Mouse (Mus musculus) neural tube, embryonic 15.5 days (tissue): ENCODE results near the gene Kif17. TPM values are rescaled to one million over a fixed set of nuclear protein-coding genes. Genes with fewer than 3 reads are reported as not detected.
A peak's percentile ranks its signal among the peaks of the same experiment; 100 is the strongest.

Experiments
- ATAC-seq: fragments of 200-750 bp; cut with Nextera tagmentation; 2 replicates; pipeline ENCODE4 v1.8.0; 2017; ENCODE audit warnings: mild to moderate bottlenecking, moderate TSS enrichment, moderate library complexity; ENCODE audit not compliant: low FRiP score
- H3K27ac ChIP-seq: fragments of 300-500 bp; sonication (generic); replicated peaks from 2 replicates; pipeline ENCODE4 v1.5.1; 2015; ENCODE audit warnings: mild to moderate bottlenecking, inconsistent platforms
- H3K27me3 ChIP-seq: fragments of 300-500 bp; sonication (generic); replicated peaks from 2 replicates; pipeline ENCODE4 v1.6.1; 2015; ENCODE audit warnings: inconsistent platforms
- H3K36me3 ChIP-seq: fragments of 300-500 bp; sonication (generic); 2 replicates; pipeline ENCODE4 v1.6.1; 2015; ENCODE audit warnings: inconsistent platforms
- H3K4me1 ChIP-seq: fragments of 300-500 bp; sonication (generic); 2 replicates; pipeline ENCODE4 v1.6.1; 2015; ENCODE audit warnings: inconsistent platforms
- H3K4me2 ChIP-seq: fragments of 300-500 bp; sonication (generic); 2 replicates; pipeline ENCODE4 v1.6.1; 2015; ENCODE audit warnings: inconsistent platforms, mild to moderate bottlenecking, moderate library complexity
- H3K4me3 ChIP-seq: fragments of 300-500 bp; sonication (generic); replicated peaks from 2 replicates; pipeline ENCODE4 v1.5.1; 2015; ENCODE audit warnings: mild to moderate bottlenecking, inconsistent platforms
- H3K9ac ChIP-seq: fragments of 300-500 bp; sonication (generic); replicated peaks from 2 replicates; pipeline ENCODE4 v1.6.1; 2015; ENCODE audit warnings: mild to moderate bottlenecking, inconsistent platforms
- H3K9me3 ChIP-seq: fragments of 300-500 bp; sonication (generic); replicated peaks from 2 replicates; pipeline ENCODE4 v1.6.1; 2016; ENCODE audit warnings: inconsistent platforms
- WGBS: fragments of 180-500 bp; shearing (Covaris S2); methylation state at CpG from one replicate; pipeline ENCODE4 v1.1.7; 2015; ENCODE audit warnings: mixed read lengths; 5-methylcytosine and 5-hydroxymethylcytosine counted together
- polyA plus RNA-seq: library from polyadenylated mRNA; unstranded; fragments of >200 nt; fragmentation: Nextera tagmentation; extraction: Ambion mirVana; gene quantifications from 2 replicates; pipeline ENCODE4 v1.2.1, GENCODE M21; 2015

The Kif17 gene
- polyA plus RNA-seq, 1 experiment from 2014 or later, result 5.2 TPM

DNA sequence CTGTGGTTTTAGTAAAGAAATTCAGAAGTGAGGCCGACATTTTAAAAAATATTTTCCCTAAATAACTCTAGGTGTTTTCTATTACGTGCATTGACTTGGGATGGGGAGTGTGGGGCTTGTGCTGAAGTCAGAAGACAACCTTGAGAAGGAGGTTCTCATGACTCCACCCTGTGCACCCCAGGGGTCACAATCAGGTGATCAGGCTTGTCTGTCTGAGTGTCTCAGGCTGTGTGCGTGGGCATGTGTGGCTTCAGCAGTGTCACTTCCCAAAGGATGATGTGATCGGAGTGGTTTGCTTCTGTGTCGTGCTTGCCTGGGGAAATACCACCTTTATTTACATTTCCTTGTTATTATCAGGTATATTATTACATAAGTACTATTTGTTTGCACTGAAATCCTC, 30.9 kb upstream of the Kif17 start:
- H3K4me3 ChIP-seq, result no peak overlapping the region

DNA sequence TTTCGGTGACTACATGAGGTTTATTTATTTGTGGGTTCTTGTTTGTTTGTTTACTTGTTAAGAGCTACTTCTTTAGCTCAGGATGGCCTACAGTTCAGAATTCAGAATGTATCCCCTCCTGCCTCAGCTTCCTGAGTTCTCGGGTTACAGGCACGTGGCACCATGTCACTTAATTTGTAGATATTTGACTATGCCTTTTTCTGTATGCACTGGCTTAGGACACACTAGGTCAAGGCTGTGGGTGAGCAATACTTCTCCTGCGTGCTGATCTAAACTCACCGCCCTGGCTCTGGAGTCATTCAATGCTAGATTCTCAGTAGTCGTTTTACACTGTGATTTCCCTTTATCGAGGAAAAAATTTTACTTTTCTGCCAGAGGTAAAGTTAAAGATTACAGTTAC, 29.5 kb upstream of the Kif17 start:
- WGBS, result 92% methylated on average over 7 of the region's 7 CpGs
- no peak for ATAC-seq
- no peak overlapping the region for H3K9ac ChIP-seq

More for the DNA sequence above, 30.9 kb upstream of the Kif17 start:
- Histone ChIP-seq H3K4me2 (no peak overlapping the region), H3K9ac (no peak overlapping the region), H3K27me3 (no peaks in the 10 kb centered on the region), H3K4me1 (peaks cover 49% of the 10 kb centered on the region), H3K36me3 (peaks cover 28% of the 10 kb centered on the region), H3K9me3 (no peaks in the 10 kb centered on the region), H3K27ac (no peak overlapping the region)
- 95% methylated on average over 5 of the region's 5 CpGs for WGBS
- ATAC-seq, result no peak

DNA sequence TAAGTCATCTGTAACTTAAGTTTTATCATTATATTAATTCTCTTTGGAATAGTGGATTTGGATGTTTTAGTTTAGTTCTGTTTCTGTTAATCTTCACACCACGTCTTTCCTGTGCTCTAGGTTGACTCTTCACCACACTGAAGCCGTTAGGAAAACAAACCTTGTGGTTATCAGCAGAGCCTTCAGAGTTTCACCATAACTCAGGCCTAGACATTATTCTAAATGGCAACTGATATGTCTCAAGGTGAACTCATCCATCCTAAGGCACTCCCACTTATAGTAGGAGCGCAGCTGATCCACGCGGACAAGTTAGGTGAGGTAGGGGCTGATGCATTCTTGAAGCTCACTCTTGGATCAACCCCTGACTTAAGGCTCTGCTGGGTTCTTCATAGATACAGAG, 28.8 kb upstream of the Kif17 start:
- Histone ChIP-seq H3K27ac (no peak overlapping the region), H3K4me1 (peaks cover 36% of the 10 kb centered on the region), H3K27me3 (no peaks in the 10 kb centered on the region), H3K36me3 (peaks cover 44% of the 10 kb centered on the region), H3K9me3 (no peaks in the 10 kb centered on the region), H3K9ac (no peak overlapping the region), H3K4me3 (no peak overlapping the region), H3K4me2 (no peak overlapping the region)
- WGBS, result 93% methylated on average over 5 of the region's 5 CpGs
- ATAC-seq, result no peak

More for the DNA sequence above, 29.5 kb upstream of the Kif17 start:
- Histone ChIP-seq H3K36me3 (peaks cover 37% of the 10 kb centered on the region), H3K27ac (no peak overlapping the region), H3K4me1 (peaks cover 40% of the 10 kb centered on the region), H3K4me2 (no peak overlapping the region), H3K4me3 (no peak overlapping the region), H3K27me3 (no peaks in the 10 kb centered on the region), H3K9me3 (no peaks in the 10 kb centered on the region)

DNA sequence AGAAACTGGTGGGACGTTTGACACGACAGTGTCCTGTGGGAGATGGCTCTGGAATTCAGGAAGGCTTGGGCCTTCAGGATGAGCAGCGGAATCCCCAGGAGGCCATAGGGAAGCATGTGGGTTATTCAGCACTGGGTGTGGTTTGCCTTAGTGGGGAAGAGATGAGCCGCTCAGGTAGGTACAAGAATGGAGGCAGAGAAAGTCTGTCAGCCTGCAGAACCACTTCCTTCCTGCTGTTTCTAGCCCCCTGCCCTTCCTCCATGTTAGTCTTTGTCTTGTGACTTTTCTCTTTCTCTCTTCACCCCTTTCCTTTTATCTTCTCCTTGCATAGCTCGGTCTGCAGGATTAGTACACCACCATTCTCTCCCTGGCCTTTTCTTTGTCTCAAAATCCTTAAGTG, 27.8 kb upstream of the Kif17 start:
- no peak overlapping the region for H3K4me3 ChIP-seq
- peaks cover 36% of the 10 kb centered on the region for H3K4me1 ChIP-seq
- ATAC-seq, result no peak
- H3K9me3 ChIP-seq, result no peaks in the 10 kb centered on the region
- H3K9ac ChIP-seq, result no peak overlapping the region
- WGBS, result 92% methylated on average over 5 of the region's 5 CpGs
- peaks cover 52% of the 10 kb centered on the region for H3K36me3 ChIP-seq
- H3K4me2 ChIP-seq, result no peak overlapping the region
- no peak overlapping the region for H3K27ac ChIP-seq
- H3K27me3 ChIP-seq, result no peaks in the 10 kb centered on the region

DNA sequence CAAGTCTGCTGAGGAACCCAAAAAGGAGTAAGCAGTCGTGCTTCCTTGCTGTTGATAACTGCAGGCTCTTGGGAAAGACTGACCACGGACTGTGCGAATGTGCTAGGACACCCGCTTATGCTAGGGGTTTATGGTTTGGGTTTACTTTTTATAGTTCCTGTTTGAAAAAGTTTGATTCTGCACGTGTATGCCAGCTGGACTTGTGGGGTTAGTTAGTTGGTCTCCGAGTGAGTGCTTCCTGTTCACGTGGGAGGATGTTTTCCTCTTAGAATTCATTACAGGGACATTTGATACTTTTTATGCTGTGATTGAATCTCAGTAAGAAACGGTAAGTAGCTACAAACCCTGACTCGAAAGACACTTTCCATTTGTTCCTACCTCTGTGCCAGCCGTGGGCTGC, 26.6 kb upstream of the Kif17 start:
- WGBS, result 90% methylated on average over 10 of the region's 10 CpGs

DNA sequence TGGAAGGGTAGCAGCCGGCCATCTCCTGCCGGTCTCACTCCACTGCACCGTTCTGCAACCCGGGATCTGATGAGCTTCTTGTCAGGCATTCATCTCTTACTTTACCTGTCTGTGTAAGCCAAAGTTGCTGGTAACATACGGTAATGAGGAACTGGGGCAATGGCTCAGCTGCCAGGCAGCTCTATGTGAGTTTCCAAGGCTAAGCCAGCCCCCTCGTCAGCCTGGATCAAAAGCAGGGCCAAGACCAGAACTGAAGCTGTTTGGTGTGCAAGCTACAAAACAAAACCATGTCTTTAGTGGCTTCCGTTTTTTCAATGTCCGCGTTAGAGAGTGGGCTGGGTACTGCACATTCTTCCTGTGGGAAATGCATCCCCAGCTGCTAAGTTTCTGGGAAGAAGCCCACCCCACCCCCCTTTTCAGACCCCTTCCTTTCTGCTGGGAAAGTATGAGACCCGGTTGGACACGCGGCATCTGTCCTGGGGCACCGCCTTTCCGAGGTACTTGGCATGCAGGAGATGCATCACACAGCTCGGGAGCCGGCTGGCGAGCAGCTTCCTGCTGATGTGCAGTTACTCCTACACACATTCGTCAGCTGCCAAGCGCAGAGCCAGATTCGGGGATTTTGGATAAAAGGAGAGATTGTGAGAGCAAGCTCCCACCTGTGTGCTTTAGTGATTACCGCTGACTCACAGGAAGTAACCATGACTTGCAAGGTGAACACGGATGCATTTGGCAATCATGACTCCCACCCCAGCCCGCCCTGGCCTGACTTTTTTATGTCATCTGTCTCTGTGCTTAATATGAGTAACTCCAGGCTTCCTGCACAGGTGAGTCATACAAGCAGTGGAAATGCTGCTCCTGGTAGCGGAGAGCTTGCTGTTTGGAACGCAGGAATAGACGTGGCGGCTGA, 3.2 kb upstream of the Kif17 start:
- Histone ChIP-seq H3K9me3 (no peaks in the 10 kb centered on the region), H3K36me3 (peaks cover 41% of the 10 kb centered on the region), H3K27me3 (no peaks in the 10 kb centered on the region), H3K4me1 (peaks cover 28% of the 10 kb centered on the region), H3K27ac (no peak overlapping the region), H3K9ac (no peak overlapping the region), H3K4me2 (no peak overlapping the region), H3K4me3 (no peak overlapping the region)
- WGBS, result 52% methylated on average over 27 of the region's 27 CpGs
- no peak for ATAC-seq

More for the DNA sequence above, 26.6 kb upstream of the Kif17 start:
- no peaks in the 10 kb centered on the region for H3K27me3 ChIP-seq
- H3K4me2 ChIP-seq, result no peak overlapping the region
- no peak for ATAC-seq
- no peaks in the 10 kb centered on the region for H3K9me3 ChIP-seq
- peaks cover 63% of the 10 kb centered on the region for H3K36me3 ChIP-seq
- no peak overlapping the region for H3K9ac ChIP-seq
- H3K4me1 ChIP-seq, result peaks cover 25% of the 10 kb centered on the region
- H3K27ac ChIP-seq, result no peak overlapping the region
- no peak overlapping the region for H3K4me3 ChIP-seq

DNA sequence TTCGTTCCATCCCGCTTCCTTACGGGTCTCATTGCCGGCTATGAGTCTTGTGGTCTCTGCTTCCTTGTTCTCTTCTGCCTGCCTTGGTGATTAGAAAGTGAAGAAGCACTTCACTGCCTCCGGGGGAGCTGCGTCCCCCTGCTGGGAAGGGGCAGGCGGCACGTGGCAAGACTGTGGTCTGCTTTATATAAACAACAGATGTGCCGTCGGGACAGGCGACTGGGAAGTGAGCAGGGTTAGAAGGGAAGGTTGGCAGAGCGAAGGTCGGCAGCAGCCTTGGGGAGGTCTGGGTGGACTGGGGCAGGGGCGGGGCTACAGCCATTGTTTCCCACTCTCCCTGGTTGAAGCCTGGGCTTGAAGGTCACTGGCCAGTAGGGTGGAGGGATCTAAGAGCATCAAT, 1.6 kb downstream of the Kif17 start:
- 2% methylated on average over 14 of the region's 14 CpGs for WGBS
- H3K27ac ChIP-seq, result peak overlapping the region; percentile 37; the same call in 1 of the 2 replicates
- H3K27me3 ChIP-seq, result no peaks in the 10 kb centered on the region
- no peaks in the 10 kb centered on the region; the same call in 1 of the 2 replicates for H3K36me3 ChIP-seq
- no peak for ATAC-seq
- no peaks in the 10 kb centered on the region for H3K9me3 ChIP-seq
- peaks cover 47% of the 10 kb centered on the region for H3K4me1 ChIP-seq
- peak overlapping the region; percentile 88 for H3K4me2 ChIP-seq
- H3K9ac ChIP-seq, result peak overlapping the region; percentile 63
- H3K4me3 ChIP-seq, result peak overlapping the region; percentile 66

DNA sequence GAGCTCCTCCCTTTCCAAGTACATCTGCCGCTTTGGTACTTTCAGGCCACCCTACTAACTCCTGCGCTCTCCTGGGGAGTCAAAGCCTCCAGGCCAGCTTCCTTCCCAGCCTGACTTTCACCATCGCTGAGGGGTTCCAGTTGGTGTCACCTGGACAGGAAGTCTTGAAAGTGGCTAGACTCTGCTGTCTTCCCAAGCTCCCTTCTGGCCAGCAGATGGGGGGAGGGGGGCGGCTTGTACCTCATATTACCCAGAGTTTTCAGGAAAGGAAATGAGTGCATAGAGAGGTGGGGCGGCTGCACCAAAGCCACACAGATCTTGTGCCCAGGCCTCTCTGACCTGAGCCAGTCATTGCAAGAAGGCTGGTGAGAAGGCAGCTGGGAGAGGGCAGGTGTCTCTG, 2.0 kb downstream of the Kif17 start:
- no peaks in the 10 kb centered on the region for H3K27me3 ChIP-seq
- peak overlapping the region; percentile 66 for H3K4me3 ChIP-seq
- no peaks in the 10 kb centered on the region for H3K9me3 ChIP-seq
- no peak for ATAC-seq
- H3K4me2 ChIP-seq, result peak overlapping the region; percentile 88
- 16% methylated on average over 5 of the region's 5 CpGs for WGBS
- peak overlapping the region; percentile 63 for H3K9ac ChIP-seq
- H3K36me3 ChIP-seq, result peaks cover 1% of the 10 kb centered on the region; the same call in 1 of the 2 replicates
- peaks cover 47% of the 10 kb centered on the region for H3K4me1 ChIP-seq
- H3K27ac ChIP-seq, result no peak overlapping the region

DNA sequence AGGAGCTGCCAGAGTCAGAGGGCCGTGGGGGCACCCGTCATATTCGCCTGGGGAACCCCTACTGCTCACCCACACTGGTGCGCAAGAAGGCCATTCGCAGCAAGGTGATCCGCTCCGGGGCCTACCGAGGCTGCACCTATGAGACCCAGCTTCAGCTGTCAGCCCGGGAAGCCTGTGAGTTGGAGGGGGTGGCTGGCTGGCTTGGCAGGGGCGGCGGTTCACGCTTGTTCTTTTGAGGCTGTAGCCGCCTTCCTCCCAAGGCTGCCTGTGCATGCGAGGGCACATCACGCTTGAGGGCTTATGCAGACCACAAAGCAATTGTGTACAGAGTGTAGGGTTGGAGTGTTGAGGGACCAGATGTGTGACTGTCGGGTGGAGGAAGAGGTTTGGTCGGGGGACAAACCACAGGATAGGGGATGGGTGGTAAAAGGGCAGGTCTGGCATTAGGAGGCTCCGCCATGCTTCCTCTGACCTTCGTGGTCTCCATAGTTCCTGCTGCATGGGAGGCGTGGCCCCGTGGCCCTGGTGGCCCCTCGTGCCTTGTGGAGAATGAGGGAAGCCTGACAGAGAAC, 7.0 kb downstream of the Kif17 start:
- H3K27me3 ChIP-seq, result no peaks in the 10 kb centered on the region
- H3K27ac ChIP-seq, result no peak overlapping the region
- H3K4me2 ChIP-seq, result no peak overlapping the region
- WGBS, result 89% methylated on average over 22 of the region's 22 CpGs
- H3K4me1 ChIP-seq, result peaks cover 23% of the 10 kb centered on the region
- no peak overlapping the region for H3K9ac ChIP-seq
- no peaks in the 10 kb centered on the region for H3K9me3 ChIP-seq
- ATAC-seq, result no peak
- H3K36me3 ChIP-seq, result peaks cover 16% of the 10 kb centered on the region; the same call in 1 of the 2 replicates
- H3K4me3 ChIP-seq, result no peak overlapping the region

DNA sequence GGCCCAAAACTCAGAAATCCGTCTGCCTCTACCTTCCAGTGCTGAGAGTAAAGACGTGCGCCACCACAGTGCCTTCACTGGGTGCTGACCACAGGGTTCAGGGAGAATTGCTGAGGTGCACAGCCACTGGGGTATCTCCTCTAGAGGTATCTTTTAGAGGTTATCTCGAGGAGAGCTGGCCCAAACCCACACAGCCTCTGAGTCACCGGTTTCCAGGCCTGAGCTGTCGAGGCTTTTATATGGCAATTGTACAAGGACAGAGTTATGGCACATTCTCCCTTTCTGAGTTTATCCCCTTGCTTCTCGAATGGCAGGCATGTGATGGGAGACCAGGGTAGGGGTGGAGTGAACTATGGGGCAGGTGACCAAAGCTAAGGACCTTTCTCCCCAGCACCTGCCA, 8.4 kb downstream of the Kif17 start:
- peaks cover 16% of the 10 kb centered on the region for H3K4me1 ChIP-seq
- 83% methylated on average over 7 of the region's 7 CpGs for WGBS
- H3K9ac ChIP-seq, result no peak overlapping the region
- peaks cover 16% of the 10 kb centered on the region; the same call in 1 of the 2 replicates for H3K36me3 ChIP-seq
- no peak for ATAC-seq
- H3K27me3 ChIP-seq, result peaks cover 5% of the 10 kb centered on the region
- H3K9me3 ChIP-seq, result no peaks in the 10 kb centered on the region
- no peak overlapping the region for H3K27ac ChIP-seq
- no peak overlapping the region for H3K4me3 ChIP-seq
- no peak overlapping the region for H3K4me2 ChIP-seq

DNA sequence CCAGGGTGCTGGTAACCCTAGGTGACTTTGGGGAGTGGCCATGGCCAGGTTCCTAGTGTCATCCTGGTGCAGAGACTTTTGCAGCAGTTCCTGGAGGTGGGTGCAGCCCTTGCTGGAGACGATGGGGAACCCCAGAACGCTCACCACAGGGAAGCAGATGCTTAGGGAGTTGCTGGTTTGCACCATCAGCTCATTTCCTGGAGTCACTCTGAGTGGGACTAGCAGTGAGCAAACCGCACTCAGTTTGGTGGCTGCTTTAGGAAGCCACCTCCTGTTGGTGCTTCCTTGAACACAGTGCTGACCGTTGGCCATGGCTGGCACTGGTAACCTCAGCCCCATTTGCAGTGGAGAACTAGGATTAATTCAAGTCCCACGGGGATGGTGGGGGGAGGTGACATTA, 9.2 kb downstream of the Kif17 start:
- 92% methylated on average over 5 of the region's 5 CpGs for WGBS

More for the DNA sequence above, 9.2 kb downstream of the Kif17 start:
- H3K4me2 ChIP-seq, result no peak overlapping the region
- H3K4me1 ChIP-seq, result peaks cover 13% of the 10 kb centered on the region
- H3K27ac ChIP-seq, result no peak overlapping the region
- no peak overlapping the region for H3K9ac ChIP-seq
- H3K4me3 ChIP-seq, result no peak overlapping the region
- peaks cover 16% of the 10 kb centered on the region; the same call in 1 of the 2 replicates for H3K36me3 ChIP-seq
- no peak for ATAC-seq
- peaks cover 9% of the 10 kb centered on the region for H3K27me3 ChIP-seq
- H3K9me3 ChIP-seq, result no peaks in the 10 kb centered on the region
